Mouse (Mus musculus) CH12.LX (cell line): ENCODE results near the gene Ier3. TPM values are rescaled to one million over a fixed set of nuclear protein-coding genes. Genes with fewer than 3 reads are reported as not detected.

Experiments used
- DNase-seq: peaks from one replicate; pipeline ENCODE4 v3.0.0-alpha.2; 2013; ENCODE audit errors: extremely low read depth
- H3K27ac ChIP-seq: 2 replicates; pipeline ENCODE4 v1.5.1; 2012; ENCODE audit warnings: low read depth, mild to moderate bottlenecking, control low read depth, moderate library complexity; ENCODE audit not compliant: insufficient read depth
- H3K27me3 ChIP-seq: replicated peaks from 2 replicates; pipeline ENCODE3; 2012; ENCODE audit warnings: inconsistent platforms
- H3K36me3 ChIP-seq, 2 experiments: replicated peaks in 1 of 2; 2 replicates each; pipeline versions ENCODE3 to v1.6.1; 2012; ENCODE audit warnings: inconsistent platforms in 1 of 2, low read length in 1 of 2, mild to moderate bottlenecking in 1 of 2, mixed read lengths in 1 of 2, moderate library complexity in 1 of 2; ENCODE audit not compliant: control insufficient read depth in 1 of 2, insufficient read depth in 1 of 2
- H3K4me1 ChIP-seq, 2 experiments: 2 replicates each; pipeline ENCODE4 v1.6.1; 2012; ENCODE audit warnings: inconsistent platforms in 1 of 2, moderate library complexity in 1 of 2; ENCODE audit not compliant: insufficient read depth in 2 of 2, control insufficient read depth in 1 of 2
- H3K4me2 ChIP-seq: 2 replicates; pipeline ENCODE4 v1.6.1; 2012; ENCODE audit warnings: low read depth, mild to moderate bottlenecking, control low read depth; ENCODE audit not compliant: poor library complexity, insufficient read depth, severe bottlenecking
- H3K4me3 ChIP-seq, 3 experiments: fragments of 150-350 bp in 1 of 3; sonication (generic) in 1 of 3; replicated peaks in 1 of 3; 2 replicates each; pipeline versions ENCODE3 to v1.5.1; 2011 to 2012; ENCODE audit warnings: low read depth in 2 of 3, low read length in 2 of 3, mild to moderate bottlenecking in 2 of 3, moderate library complexity in 2 of 3, control low read depth in 1 of 3, improper control_type of control experiment in 1 of 3, inconsistent platforms in 1 of 3, mixed read lengths in 1 of 3; ENCODE audit not compliant: poor library complexity in 1 of 3
- H3K79me2 ChIP-seq: replicated peaks from 2 replicates; pipeline ENCODE4 v1.6.1; 2012; ENCODE audit warnings: mild to moderate bottlenecking, moderate library complexity; ENCODE audit not compliant: control insufficient read depth, poor library complexity, insufficient read depth, severe bottlenecking; ENCODE audit errors: extremely low read depth
- H3K9ac ChIP-seq: 2 replicates; pipeline ENCODE4 v1.6.1; 2012; ENCODE audit warnings: low read depth, mild to moderate bottlenecking, control low read depth, moderate library complexity; ENCODE audit not compliant: insufficient read depth
- H3K9me3 ChIP-seq: replicated peaks from 2 replicates; pipeline ENCODE3; 2012; ENCODE audit warnings: low read length, inconsistent platforms, mixed read lengths
- BHLHE40 ChIP-seq: IDR thresholded peaks from 2 replicates; pipeline ENCODE4 v1.6.1; 2011; ENCODE audit warnings: mild to moderate bottlenecking, low read depth, low read length, improper control_type of control experiment
- CHD1 ChIP-seq: IDR thresholded peaks from 2 replicates; pipeline ENCODE4 v1.6.1; 2012; ENCODE audit warnings: low read depth, low read length, improper control_type of control experiment, inconsistent platforms
- CHD2 ChIP-seq: IDR thresholded peaks from 2 replicates; pipeline ENCODE4 v1.6.1; 2011; ENCODE audit warnings: low read length, improper control_type of control experiment
- CTCF ChIP-seq, 2 experiments: IDR thresholded peaks in 1 of 2; conservative IDR thresholded peaks in 1 of 2; 2 replicates each; pipeline ENCODE4 v1.5.1; 2011 to 2012; ENCODE audit warnings: low read depth in 2 of 2, low read length in 2 of 2, improper control_type of control experiment in 1 of 2, inconsistent platforms in 1 of 2, mild to moderate bottlenecking in 1 of 2, moderate library complexity in 1 of 2
- E2F4 ChIP-seq: IDR thresholded peaks from 2 replicates; pipeline ENCODE4 v1.6.1; 2011; ENCODE audit warnings: low read depth, low read length, improper control_type of control experiment; ENCODE audit not compliant: insufficient replicate concordance
- ELF1 ChIP-seq: IDR thresholded peaks from 2 replicates; pipeline ENCODE4 v1.6.1; 2014; ENCODE audit warnings: low read depth, mild to moderate bottlenecking, inconsistent platforms, low read length, improper control_type of control experiment
- EP300 ChIP-seq: IDR thresholded peaks from 2 replicates; pipeline ENCODE4 v1.6.1; 2011; ENCODE audit warnings: low read length, improper control_type of control experiment
- ETS1 ChIP-seq: conservative IDR thresholded peaks from 2 replicates; pipeline ENCODE4 v1.6.1; 2012; ENCODE audit warnings: low read depth, mild to moderate bottlenecking, inconsistent platforms, low read length, improper control_type of control experiment, moderate library complexity
- GABPA ChIP-seq: IDR thresholded peaks from 2 replicates; pipeline ENCODE4 v1.6.1; 2012; ENCODE audit warnings: low read depth, low read length, improper control_type of control experiment, inconsistent platforms; ENCODE audit not compliant: insufficient replicate concordance
- HCFC1 ChIP-seq: IDR thresholded peaks from 2 replicates; pipeline ENCODE4 v1.6.1; 2012; ENCODE audit warnings: low read depth, mild to moderate bottlenecking, inconsistent platforms, low read length, improper control_type of control experiment
- IRF4 ChIP-seq: IDR thresholded peaks from 2 replicates; pipeline ENCODE4 v1.6.1; 2014; ENCODE audit warnings: low read depth, mild to moderate bottlenecking, inconsistent platforms, low read length, improper control_type of control experiment
- JUN ChIP-seq: IDR thresholded peaks from 2 replicates; pipeline ENCODE4 v1.6.1; 2011; ENCODE audit warnings: low read depth, mild to moderate bottlenecking, low read length, improper control_type of control experiment, moderate library complexity; ENCODE audit not compliant: insufficient read depth
- JUND ChIP-seq: conservative IDR thresholded peaks from 2 replicates; pipeline ENCODE4 v1.6.1; 2011; ENCODE audit warnings: low read depth, low read length, improper control_type of control experiment
- KAT2A ChIP-seq: IDR thresholded peaks from 2 replicates; pipeline ENCODE4 v1.6.1; 2012; ENCODE audit warnings: low read length, improper control_type of control experiment, inconsistent platforms; ENCODE audit not compliant: insufficient replicate concordance
- MAFK ChIP-seq: IDR thresholded peaks from 2 replicates; pipeline ENCODE4 v1.6.1; 2011; ENCODE audit warnings: low read length, improper control_type of control experiment; ENCODE audit not compliant: insufficient replicate concordance
- MAX ChIP-seq: IDR thresholded peaks from 2 replicates; pipeline ENCODE4 v1.6.1; 2011; ENCODE audit warnings: low read length, improper control_type of control experiment
- MAZ ChIP-seq: IDR thresholded peaks from 2 replicates; pipeline ENCODE4 v1.6.1; 2012; ENCODE audit warnings: low read depth, mild to moderate bottlenecking, inconsistent platforms, low read length, improper control_type of control experiment, moderate library complexity
- MEF2A ChIP-seq: IDR thresholded peaks from 2 replicates; pipeline ENCODE4 v1.6.1; 2014; ENCODE audit warnings: low read depth, mild to moderate bottlenecking, inconsistent platforms, low read length, improper control_type of control experiment, borderline replicate concordance
- MXI1 ChIP-seq: IDR thresholded peaks from 2 replicates; pipeline ENCODE4 v1.6.1; 2011; ENCODE audit warnings: mild to moderate bottlenecking, low read depth, low read length, improper control_type of control experiment
- MYC ChIP-seq: IDR thresholded peaks from 2 replicates; pipeline ENCODE4 v1.6.1; 2011; ENCODE audit warnings: low read depth, mild to moderate bottlenecking, improper control_type of control experiment, low read length
- NELFE ChIP-seq: IDR thresholded peaks from 2 replicates; pipeline ENCODE4 v1.6.1; 2011; ENCODE audit warnings: low read depth, low read length, improper control_type of control experiment
- NRF1 ChIP-seq: IDR thresholded peaks from 2 replicates; pipeline ENCODE4 v1.6.1; 2014; ENCODE audit warnings: low read depth, mild to moderate bottlenecking, inconsistent platforms, low read length, improper control_type of control experiment, moderate library complexity
- PAX5 ChIP-seq: IDR thresholded peaks from 2 replicates; pipeline ENCODE4 v1.6.1; 2012; ENCODE audit warnings: low read length, inconsistent platforms, mixed read lengths
- POLR2A ChIP-seq: IDR thresholded peaks from 2 replicates; pipeline ENCODE4 v1.6.1; 2011; ENCODE audit warnings: low read depth, mild to moderate bottlenecking, improper control_type of control experiment, low read length
- POLR2AphosphoS2 ChIP-seq: IDR thresholded peaks from 2 replicates; pipeline ENCODE4 v1.6.1; 2011; ENCODE audit warnings: low read depth, low read length, improper control_type of control experiment
- RCOR1 ChIP-seq: conservative IDR thresholded peaks from 2 replicates; pipeline ENCODE4 v1.6.1; 2012; ENCODE audit warnings: low read depth, mild to moderate bottlenecking, inconsistent platforms, low read length, improper control_type of control experiment
- SIN3A ChIP-seq: IDR thresholded peaks from 2 replicates; pipeline ENCODE4 v1.6.1; 2012; ENCODE audit warnings: low read length, improper control_type of control experiment, inconsistent platforms
- SMC3 ChIP-seq: IDR thresholded peaks from 2 replicates; pipeline ENCODE4 v1.6.1; 2011; ENCODE audit warnings: low read depth, low read length, improper control_type of control experiment
- TBP ChIP-seq: conservative IDR thresholded peaks from 2 replicates; pipeline ENCODE4 v1.6.1; 2011; ENCODE audit warnings: low read depth, low read length, improper control_type of control experiment
- TCF12 ChIP-seq: IDR thresholded peaks from 2 replicates; pipeline ENCODE4 v1.6.1; 2014; ENCODE audit warnings: low read depth, mild to moderate bottlenecking, inconsistent platforms, low read length, improper control_type of control experiment
- UBTF ChIP-seq: IDR thresholded peaks from 2 replicates; pipeline ENCODE4 v1.6.1; 2012; ENCODE audit warnings: low read depth, mild to moderate bottlenecking, inconsistent platforms, low read length, improper control_type of control experiment, moderate library complexity
- USF1 ChIP-seq: IDR thresholded peaks from 2 replicates; pipeline ENCODE4 v1.6.1; 2014; ENCODE audit warnings: low read depth, mild to moderate bottlenecking, inconsistent platforms, low read length, improper control_type of control experiment
- USF2 ChIP-seq: conservative IDR thresholded peaks from 2 replicates; pipeline ENCODE4 v1.6.1; 2011; ENCODE audit warnings: low read depth, low read length, improper control_type of control experiment
- ZC3H11A ChIP-seq: IDR thresholded peaks from 2 replicates; pipeline ENCODE4 v1.6.1; 2012; ENCODE audit warnings: low read depth, mild to moderate bottlenecking, inconsistent platforms, low read length, improper control_type of control experiment
- ZKSCAN1 ChIP-seq: IDR thresholded peaks from 2 replicates; pipeline ENCODE4 v1.6.1; 2012; ENCODE audit warnings: low read depth, inconsistent platforms, low read length, improper control_type of control experiment, borderline replicate concordance
- ZMIZ1 ChIP-seq: IDR thresholded peaks from 2 replicates; pipeline ENCODE4 v1.6.1; 2012; ENCODE audit warnings: low read depth, mild to moderate bottlenecking, inconsistent platforms, low read length, improper control_type of control experiment
- ZNF384 ChIP-seq: IDR thresholded peaks from 2 replicates; pipeline ENCODE4 v1.6.1; 2012; ENCODE audit warnings: low read depth, low read length, improper control_type of control experiment, inconsistent platforms
- dilution Hi-C: fragments of 300-500 bp; cut with MboI; formaldehyde crosslinking; loops from 2 replicates; pipeline ENCODE4 v1.14.3; 2020; ENCODE audit warnings: low sequenced_read_pairs; ENCODE audit not compliant: extremely low pct_unique_long_range_greater_than_20kb, extremely low pct_ligation_motif_present
- in situ Hi-C: fragments of 300-500 bp; cut with MboI; formaldehyde crosslinking; loops from 3 replicates; pipeline ENCODE4 v1.14.3; 2019; ENCODE audit warnings: low sequenced_read_pairs, low pct_ligation_motif_present, low pct_unique_long_range_greater_than_20kb, mixed read lengths
- polyA plus RNA-seq: library from polyadenylated mRNA; unstranded; fragments of >175 nt; gene quantifications from 2 replicates; pipeline ENCODE4 v1.2.1, GENCODE M21; 2012; ENCODE audit warnings: low read depth; ENCODE audit not compliant: insufficient read length
- total RNA-seq, 2 experiments: library from RNA; depleted of rRNA; stranded (reverse); fragments of 300-350 nt in 1 of 2; fragments of >200 nt in 1 of 2; gene quantifications; 2 replicates each; pipeline ENCODE4 v1.2.3; 2012 to 2014

Ier3 gene
- total and polyA plus RNA-seq, 3 experiments: 12.6 to 27.2 (median 15.0) TPM

DNA sequence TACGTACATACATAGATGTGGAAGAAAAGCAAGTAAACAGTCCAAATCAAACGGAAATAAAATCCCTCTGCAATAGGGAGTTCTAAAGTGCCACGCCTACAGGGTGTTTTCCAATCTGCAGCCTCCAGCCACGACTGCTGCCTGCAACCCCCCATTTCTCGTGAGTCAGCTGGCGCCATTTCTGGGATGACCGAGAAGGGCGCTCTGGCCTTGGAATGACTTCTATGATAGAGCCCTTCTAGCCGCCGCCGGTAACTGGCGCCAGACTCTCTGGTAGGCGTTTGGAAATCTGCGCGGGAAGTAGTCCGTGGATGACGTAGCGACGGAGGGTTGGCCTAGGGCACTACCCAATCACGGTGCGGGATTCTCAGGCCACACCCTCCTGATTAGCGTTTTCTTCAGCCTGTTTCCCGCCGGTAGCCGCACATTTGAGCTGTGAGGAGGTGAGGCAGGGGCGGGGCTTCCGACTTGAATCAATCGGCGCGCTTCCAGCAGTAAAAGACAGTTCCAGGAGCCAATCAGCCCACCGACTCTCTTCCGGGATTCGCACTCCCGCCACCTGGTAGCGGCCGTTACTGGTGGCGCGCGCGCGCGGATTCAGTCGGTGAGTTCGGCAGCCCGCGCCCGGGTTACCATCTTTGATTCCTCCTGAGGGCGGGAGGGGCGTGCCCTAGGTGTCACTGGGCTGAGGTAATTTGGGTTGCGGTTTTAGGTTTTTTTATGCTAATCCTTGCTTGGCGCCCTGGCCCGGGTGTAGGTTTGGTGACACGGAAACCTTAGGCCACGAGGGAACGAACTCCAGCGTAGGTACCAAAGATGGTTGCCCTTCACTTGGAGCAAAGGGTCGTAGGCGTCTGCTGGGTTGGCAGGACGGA lies 19.8 kb downstream of the Ier3 start, which contains the start of gene Mdc1:
Gene Mdc1, plus strand, starts transcription at position 440 of the 875 bp plus-strand sequence.
- Histone ChIP-seq H3K9ac (peak within 1 kb of the TSS; percentile 65), H3K4me2 (peak within 1 kb of the TSS; percentile 53), H3K9me3 (no peaks in the 10 kb centered on the region), H3K27me3 (no peaks in the 10 kb centered on the region), H3K79me2 (peaks cover 17% of the 10 kb centered on the region), H3K4me1 (peaks cover 0 to 22% of the 10 kb centered on the region in 2 experiments; a peak in 2 of 4 replicates), H3K27ac (peak within 1 kb of the TSS; percentile 63), H3K36me3 (peaks cover 18 to 25% of the 10 kb centered on the region in 2 experiments), H3K4me3 (peak within 1 kb of the TSS; percentile 57 to 64 (median 63))
- in situ Hi-C loops: no loop called here
- dilution Hi-C loops: no loop called here
- DNase-seq: peak; percentile 100
- TF ChIP-seq JUND (no peak), JUN (no peak), E2F4 (peak; percentile 99), ZC3H11A (no peak), USF2 (no peak), EP300 (no peak; the same call in 1 of the 2 replicates), ELF1 (peak; percentile 99), SIN3A (peak; percentile 67; the same call in 1 of the 2 replicates), RCOR1 (no peak; the same call in 1 of the 2 replicates), MXI1 (peak; percentile 90), SMC3 (peak; percentile 10; the same call in 1 of the 2 replicates), ZKSCAN1 (no peak), MEF2A (peak; percentile 87; the same call in 1 of the 2 replicates), TBP (peak; percentile 88), KAT2A (peak; percentile 85), CHD2 (peak; percentile 79; the same call in 1 of the 2 replicates), CTCF (conservative IDR thresholded peaks at IDR 0.05 in 1 of 2, IDR thresholded peaks at IDR 0.05 in 1 of 2; ENCODE audit: low read depth in 2 of 2, low read length in 2 of 2) (no peak), CHD1 (peak; percentile 80; the same call in 1 of the 2 replicates), HCFC1 (peak; percentile 87), MAFK (peak; percentile 71; the same call in 1 of the 2 replicates), IRF4 (peak; percentile 71), MAX (peak; percentile 81; the same call in 1 of the 2 replicates), NELFE (peak; percentile 75), PAX5 (no peak), ZMIZ1 (0 out of 2 replicates have a peak, but pooled peaks have one; percentile 56), NRF1 (peak; percentile 71), MAZ (0 out of 2 replicates have a peak, but pooled peaks have one; percentile 65), BHLHE40 (peak; percentile 81), ETS1 (peak; percentile 81), TCF12 (peak; percentile 96), POLR2A (peak; percentile 77), USF1 (no peak), MYC (peak; percentile 88; the same call in 1 of the 2 replicates), POLR2AphosphoS2 (no peak), GABPA (peak; percentile 89), ZNF384 (peak; percentile 92), UBTF (no peak)
